Mouse (Mus musculus) forebrain, embryonic 11.5 days (tissue): ENCODE measurements around the gene Emilin2. TPM values are rescaled to one million over a fixed set of nuclear protein-coding genes. Genes with fewer than 3 reads are reported as not detected.

Experiments used
- ATAC-seq: fragments of 200-750 bp; cut with Nextera tagmentation; replicated peaks from 2 replicates; pipeline ENCODE4 v1.8.0; 2017; ENCODE audit warnings: moderate TSS enrichment; ENCODE audit not compliant: low FRiP score
- DNase-seq: peaks from one replicate; pipeline ENCODE4 v3.0.0-alpha.2; 2017; ENCODE audit warnings: low spot score
- H3K27ac ChIP-seq: fragments of 300-500 bp; sonication (generic); 2 replicates; pipeline ENCODE4 v1.5.1; 2014; ENCODE audit warnings: low read depth, low read length
- H3K27me3 ChIP-seq: fragments of 300-500 bp; sonication (generic); 2 replicates; pipeline ENCODE4 v1.6.1; 2014; ENCODE audit warnings: mild to moderate bottlenecking, low read length, mixed read lengths; ENCODE audit not compliant: control insufficient read depth, insufficient read depth
- H3K36me3 ChIP-seq: fragments of 300-500 bp; sonication (generic); 2 replicates; pipeline ENCODE4 v1.6.1; 2014; ENCODE audit warnings: mild to moderate bottlenecking, low read length, moderate library complexity, mixed read lengths; ENCODE audit not compliant: control insufficient read depth, insufficient read depth
- H3K4me1 ChIP-seq: fragments of 300-500 bp; sonication (generic); replicated peaks from 2 replicates; pipeline ENCODE4 v1.6.1; 2014; ENCODE audit warnings: low read length, mixed read lengths; ENCODE audit not compliant: control insufficient read depth, insufficient read depth
- H3K4me2 ChIP-seq: fragments of 300-500 bp; sonication (generic); 2 replicates; pipeline ENCODE4 v1.6.1; 2014; ENCODE audit warnings: low read depth, mild to moderate bottlenecking, low read length, moderate library complexity, mixed read lengths; ENCODE audit not compliant: severe bottlenecking
- H3K4me3 ChIP-seq: fragments of 300-500 bp; sonication (generic); 2 replicates; pipeline ENCODE4 v1.5.1; 2014; ENCODE audit warnings: low read depth, low read length
- H3K9ac ChIP-seq: fragments of 300-500 bp; sonication (generic); 2 replicates; pipeline ENCODE4 v1.6.1; 2014; ENCODE audit warnings: low read length
- H3K9me3 ChIP-seq: fragments of 300-500 bp; sonication (generic); 2 replicates; pipeline ENCODE4 v1.6.1; 2016; ENCODE audit warnings: low read length, mixed read lengths; ENCODE audit not compliant: control insufficient read depth
- WGBS: fragments of 180-500 bp; shearing (Covaris S2); extraction: QIAGEN DNeasy Blood & Tissue Kit; methylation state at CpG from one replicate; pipeline ENCODE4 v1.1.7; 2014; 5-methylcytosine and 5-hydroxymethylcytosine counted together
- polyA plus RNA-seq: library from polyadenylated mRNA; unstranded; fragments of >200 nt; fragmentation: Nextera tagmentation; extraction: Ambion mirVana; gene quantifications from 2 replicates; pipeline ENCODE4 v1.2.1, GENCODE M21; 2014

Gene Emilin2
- polyA plus RNA-seq, 1 experiment from 2014 or later = 10.3 TPM

GRCm38 (mm10) chr17:71242666-71243065 lies 69.1 kb downstream of the Emilin2 start:
- Histone ChIP-seq H3K9ac (no peak overlapping the region), H3K4me1 (no peaks in the 10 kb centered on the region), H3K27ac (no peak overlapping the region), H3K4me3 (no peak overlapping the region), H3K4me2 (no peak overlapping the region), H3K36me3 (peaks cover 3% of the 10 kb centered on the region; the same call in 1 of the 2 replicates), H3K9me3 (no peaks in the 10 kb centered on the region), H3K27me3 (no peaks in the 10 kb centered on the region)
- no peak for DNase-seq
- ATAC-seq = no peak
- 97% methylated on average over 7 of the region's 7 CpGs for WGBS

GRCm38 (mm10) chr17:71240811-71241210 lies 71.0 kb downstream of the Emilin2 start:
- H3K27ac ChIP-seq = no peak overlapping the region
- no peak for ATAC-seq
- 96% methylated on average over 9 of the region's 9 CpGs for WGBS
- H3K27me3 ChIP-seq = no peaks in the 10 kb centered on the region
- no peaks in the 10 kb centered on the region for H3K4me1 ChIP-seq
- H3K9ac ChIP-seq = no peak overlapping the region
- H3K4me3 ChIP-seq = no peak overlapping the region
- no peak for DNase-seq
- no peak overlapping the region for H3K4me2 ChIP-seq
- H3K36me3 ChIP-seq = peaks cover 3% of the 10 kb centered on the region; the same call in 1 of the 2 replicates
- no peaks in the 10 kb centered on the region for H3K9me3 ChIP-seq

GRCm38 (mm10) chr17:71238494-71238893 lies 73.3 kb downstream of the Emilin2 start:
- 96% methylated on average over 7 of the region's 7 CpGs for WGBS
- no peaks in the 10 kb centered on the region for H3K4me1 ChIP-seq
- ATAC-seq (no peak), DNase-seq (no peak)
- H3K9me3 ChIP-seq = no peaks in the 10 kb centered on the region
- H3K9ac ChIP-seq = no peak overlapping the region
- H3K36me3 ChIP-seq = peaks cover 3% of the 10 kb centered on the region; the same call in 1 of the 2 replicates
- H3K27me3 ChIP-seq = no peaks in the 10 kb centered on the region
- no peak overlapping the region for H3K4me2 ChIP-seq
- H3K4me3 ChIP-seq = no peak overlapping the region
- no peak overlapping the region for H3K27ac ChIP-seq

GRCm38 (mm10) chr17:71235229-71235958 lies 76.4 kb downstream of the Emilin2 start:
- ATAC-seq (no peak), DNase-seq (no peak)
- no peaks in the 10 kb centered on the region for H3K4me1 ChIP-seq
- H3K4me2 ChIP-seq = no peak overlapping the region
- H3K9ac ChIP-seq = no peak overlapping the region
- H3K36me3 ChIP-seq = no peaks in the 10 kb centered on the region; the same call in 1 of the 2 replicates
- no peaks in the 10 kb centered on the region for H3K27me3 ChIP-seq
- H3K4me3 ChIP-seq = no peak overlapping the region
- H3K27ac ChIP-seq = no peak overlapping the region
- no peaks in the 10 kb centered on the region for H3K9me3 ChIP-seq
- WGBS = 86% methylated on average over 12 of the region's 12 CpGs

GRCm38 (mm10) chr17:71234041-71234594 lies 77.7 kb downstream of the Emilin2 start:
- H3K36me3 ChIP-seq = no peaks in the 10 kb centered on the region; the same call in 1 of the 2 replicates
- no peak overlapping the region for H3K4me3 ChIP-seq
- ATAC-seq = no peak
- no peak overlapping the region for H3K9ac ChIP-seq
- no peaks in the 10 kb centered on the region for H3K27me3 ChIP-seq
- WGBS = 93% methylated on average over 12 of the region's 12 CpGs
- DNase-seq = no peak
- no peak overlapping the region for H3K4me2 ChIP-seq
- H3K9me3 ChIP-seq = no peaks in the 10 kb centered on the region
- H3K4me1 ChIP-seq = no peaks in the 10 kb centered on the region
- no peak overlapping the region for H3K27ac ChIP-seq

- Histone ChIP-seq H3K4me2 (no peak overlapping the region), H3K9me3 (no peaks in the 10 kb centered on the region), H3K27ac (no peak overlapping the region), H3K36me3 (no peaks in the 10 kb centered on the region; the same call in 1 of the 2 replicates), H3K4me3 (no peak overlapping the region), H3K9ac (no peak overlapping the region), H3K4me1 (no peaks in the 10 kb centered on the region), H3K27me3 (no peaks in the 10 kb centered on the region)
- DNase-seq = no peak
- ATAC-seq = no peak
- WGBS = 92% methylated on average over 4 of the region's 4 CpGs
These were observed 78.6 kb downstream of the Emilin2 start for GRCm38 (mm10) chr17:71233210-71233609.

- WGBS = 98% methylated on average over 2 of the region's 2 CpGs
- H3K36me3 ChIP-seq = no peaks in the 10 kb centered on the region; the same call in 1 of the 2 replicates
- no peaks in the 10 kb centered on the region for H3K9me3 ChIP-seq
- H3K27me3 ChIP-seq = no peaks in the 10 kb centered on the region
- DNase-seq = no peak
- no peaks in the 10 kb centered on the region for H3K4me1 ChIP-seq
- no peak overlapping the region for H3K4me3 ChIP-seq
- no peak for ATAC-seq
- H3K27ac ChIP-seq = no peak overlapping the region
- no peak overlapping the region for H3K9ac ChIP-seq
- no peak overlapping the region for H3K4me2 ChIP-seq
These were observed 79.8 kb downstream of the Emilin2 start for GRCm38 (mm10) chr17:71231998-71232397.

- Histone ChIP-seq H3K4me3 (no peak overlapping the region), H3K27ac (no peak overlapping the region), H3K4me2 (no peak overlapping the region), H3K27me3 (no peaks in the 10 kb centered on the region), H3K9ac (no peak overlapping the region), H3K36me3 (no peaks in the 10 kb centered on the region; the same call in 1 of the 2 replicates), H3K9me3 (no peaks in the 10 kb centered on the region), H3K4me1 (no peaks in the 10 kb centered on the region)
- 82% methylated on average over 9 of the region's 9 CpGs for WGBS
- ATAC-seq = no peak
- DNase-seq = no peak
These were observed 81.6 kb downstream of the Emilin2 start for GRCm38 (mm10) chr17:71230108-71230709.
